Mouse (Mus musculus) heart, embryonic 14.5 days (tissue): ENCODE data around the gene Pdhb. TPM values are rescaled to one million over a fixed set of nuclear protein-coding genes. Genes with fewer than 3 reads are reported as not detected.

Source experiments
- polyA plus RNA-seq: library from polyadenylated mRNA; unstranded; fragments of >200 nt; fragmentation: Nextera tagmentation; extraction: Ambion mirVana; gene quantifications from 2 replicates; pipeline ENCODE4 v1.2.1, GENCODE M21; 2014

Pdhb gene
- polyA plus RNA-seq, 1 experiment from 2014 or later: 588 TPM

Other genes starting within 250 kb of the Pdhb start
- not detected in 2 replicates for gene Gm45521, start 215.7 kb downstream of the Pdhb start, polyA plus RNA-seq
- 0.08 and 0.13 TPM in 2 replicates for gene Dnase1l3, start 178.5 kb downstream of the Pdhb start, polyA plus RNA-seq
- gene Abhd6, start 170.1 kb downstream of the Pdhb start, polyA plus RNA-seq: 11.3 and 11.8 TPM in 2 replicates
- 46.5 and 47.0 TPM in 2 replicates for gene Rpp14, start 92.7 kb downstream of the Pdhb start, polyA plus RNA-seq
- gene Pxk, start 74.8 kb downstream of the Pdhb start, polyA plus RNA-seq: 30.2 and 32.9 TPM in 2 replicates
- 14.3 and 14.8 TPM in 2 replicates for gene Kctd6, start 41.1 kb upstream of the Pdhb start, polyA plus RNA-seq
- gene Acox2, start 86.3 kb upstream of the Pdhb start, polyA plus RNA-seq: not detected in 2 replicates
- gene Fam107a, start 145.0 kb upstream of the Pdhb start, polyA plus RNA-seq: 0.32 and 0.36 TPM in 2 replicates
- not detected in 2 replicates for gene Oit1, start 205.7 kb upstream of the Pdhb start, polyA plus RNA-seq